Mouse (Mus musculus): ENCODE results near the gene Slc39a11.

Gene Slc39a11

DNA sequence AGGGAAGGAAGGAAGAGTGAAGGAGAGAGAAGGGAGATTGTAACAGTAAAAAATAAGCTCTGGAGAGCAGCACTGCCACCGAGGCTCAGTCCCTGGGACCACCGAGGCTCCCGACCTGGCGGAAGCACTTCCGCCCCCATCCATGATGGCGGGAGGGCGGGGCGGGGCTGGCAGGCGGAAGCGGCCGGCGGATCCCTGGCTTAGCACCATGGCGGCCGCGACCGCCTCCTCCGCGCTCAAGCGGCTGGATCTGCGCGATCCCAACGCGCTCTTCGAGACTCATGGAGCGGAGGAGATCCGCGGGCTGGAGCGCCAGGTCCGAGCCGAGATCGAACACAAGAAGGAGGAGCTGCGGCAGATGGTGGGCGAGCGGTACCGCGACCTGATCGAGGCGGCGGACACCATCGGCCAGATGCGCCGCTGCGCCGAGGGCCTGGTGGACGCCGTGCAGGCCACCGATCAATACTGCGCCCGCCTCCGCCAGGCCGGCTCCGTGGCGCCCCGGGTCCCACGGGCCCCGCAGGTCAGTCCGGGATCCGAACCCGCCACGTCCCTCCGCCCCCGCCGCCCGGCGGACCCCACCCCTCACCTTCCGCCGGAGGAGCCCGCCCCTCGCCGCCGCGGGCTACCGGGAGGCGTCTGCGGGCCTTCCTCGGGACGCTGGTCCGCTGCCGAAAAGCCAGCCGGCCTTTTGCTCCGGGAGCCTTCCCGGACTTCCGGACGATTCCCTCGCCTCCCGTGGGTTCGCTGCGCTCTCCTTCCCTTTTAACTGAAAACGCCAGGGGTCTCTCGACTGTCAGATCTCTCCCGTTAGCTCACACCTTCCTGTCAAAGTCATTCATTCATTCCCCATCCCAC lies at the start of gene Slc39a11:
Gene Slc39a11 (minus strand): TSS at position 727 of the 858 bp plus-strand sequence.
- peak; percentile 66 for DNase-seq

GRCm38 (mm10) chr11:113699643-113700042 lies 49.8 kb upstream of the Slc39a11 start:
- no peak for DNase-seq

- DNase-seq: no peak
Measured at GRCm38 (mm10) chr11:113698013-113698545, 48.2 kb upstream of the Slc39a11 start.

- no peak for DNase-seq
Measured at GRCm38 (mm10) chr11:113697571-113697970, 47.7 kb upstream of the Slc39a11 start.

GRCm38 (mm10) chr11:113691851-113692250 lies 42.0 kb upstream of the Slc39a11 start:
- DNase-seq: no peak

GRCm38 (mm10) chr11:113691318-113691717 lies 41.4 kb upstream of the Slc39a11 start:
- DNase-seq: no peak

- peak; percentile 33 for DNase-seq
Measured at GRCm38 (mm10) chr11:113690506-113690905, 40.6 kb upstream of the Slc39a11 start.

DNA sequence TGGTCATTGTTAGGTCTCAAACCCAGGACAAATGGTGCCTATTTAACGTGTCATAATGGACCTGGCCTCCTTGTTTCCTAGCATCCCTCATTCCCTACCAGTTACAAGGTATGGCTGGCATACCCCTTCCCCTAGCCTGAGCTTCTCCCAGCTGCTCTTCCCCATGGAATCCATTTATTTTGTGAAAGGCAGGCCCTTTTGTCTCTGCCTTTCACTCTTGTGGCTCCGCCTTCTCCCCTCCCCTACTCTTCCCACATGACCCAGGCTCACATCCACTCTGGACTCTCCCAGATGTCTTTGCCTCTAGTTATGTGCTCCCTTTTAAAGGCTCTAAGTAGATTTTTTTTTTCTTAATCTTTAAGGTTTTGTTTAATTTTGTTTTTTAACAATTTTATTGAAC lies 37.2 kb upstream of the Slc39a11 start:
- DNase-seq: no peak

GRCm38 (mm10) chr11:113684707-113685426 lies 35.0 kb upstream of the Slc39a11 start:
- no peak for DNase-seq

- peak; percentile 96 for DNase-seq
Measured at GRCm38 (mm10) chr11:113683957-113684706, 34.3 kb upstream of the Slc39a11 start, which contains the start of the genes Fam104a and D11Wsu47e. TSS of gene Fam104a (minus strand) at chr11:113684155. TSS of gene D11Wsu47e (plus strand) at chr11:113684412.

DNA sequence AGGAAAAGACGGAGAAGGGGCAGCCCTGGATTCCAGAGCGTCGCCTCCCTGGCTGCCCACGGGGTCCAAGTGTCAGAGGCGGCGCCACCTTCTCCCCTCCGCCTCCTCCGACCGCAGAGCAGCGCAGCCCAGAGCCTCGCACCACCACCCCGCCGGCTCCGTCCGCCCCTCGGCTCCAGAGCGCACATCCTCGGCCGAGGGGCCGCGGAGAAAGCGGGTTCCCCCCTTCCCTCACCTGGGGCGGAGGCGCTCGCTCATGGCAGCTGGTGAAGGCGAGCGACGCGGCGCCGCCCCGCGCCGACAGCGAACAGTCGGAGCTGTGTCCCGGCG lies 33.7 kb upstream of the Slc39a11 start:
- DNase-seq: no peak

GRCm38 (mm10) chr11:113682897-113683626 lies 33.2 kb upstream of the Slc39a11 start:
- DNase-seq: peak; percentile 32

DNA sequence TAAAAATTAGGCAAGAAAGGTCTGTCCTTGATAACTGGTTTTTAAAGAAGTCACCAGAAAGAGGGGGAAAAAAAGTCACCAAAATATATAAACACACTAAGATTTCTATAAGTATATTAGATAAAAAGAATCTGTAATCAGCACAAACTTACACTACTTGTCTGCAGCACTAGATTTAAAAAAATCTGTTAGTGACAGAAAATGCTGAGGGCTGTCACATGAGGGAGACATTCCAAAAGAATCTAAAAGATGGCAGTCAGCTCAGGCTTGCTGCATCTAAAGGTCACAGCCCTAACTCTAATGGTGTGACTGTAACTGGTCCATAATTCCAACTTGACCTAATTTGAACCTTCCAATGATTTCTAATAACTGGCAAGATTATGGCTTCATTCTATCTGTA lies 32.1 kb upstream of the Slc39a11 start:
- DNase-seq: no peak

DNA sequence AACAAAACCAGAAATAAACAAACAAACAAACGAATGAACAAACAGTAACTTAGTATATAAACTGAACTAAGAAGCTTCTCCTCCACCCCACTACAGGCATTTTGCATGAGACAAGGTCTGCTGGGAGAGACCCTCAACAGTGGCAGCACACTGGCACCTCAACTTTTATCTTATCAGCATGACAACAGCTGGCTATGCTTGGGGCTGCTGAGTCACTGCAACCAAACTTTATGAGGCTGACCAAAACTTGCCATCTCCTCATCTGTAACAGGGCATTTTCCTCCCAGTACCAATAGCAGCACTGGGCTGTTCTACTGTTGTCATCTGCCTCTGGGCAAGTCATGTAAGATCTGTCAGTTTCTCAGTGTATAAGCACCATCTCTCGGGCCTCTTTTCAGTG lies 31.1 kb upstream of the Slc39a11 start:
- DNase-seq: no peak

DNA sequence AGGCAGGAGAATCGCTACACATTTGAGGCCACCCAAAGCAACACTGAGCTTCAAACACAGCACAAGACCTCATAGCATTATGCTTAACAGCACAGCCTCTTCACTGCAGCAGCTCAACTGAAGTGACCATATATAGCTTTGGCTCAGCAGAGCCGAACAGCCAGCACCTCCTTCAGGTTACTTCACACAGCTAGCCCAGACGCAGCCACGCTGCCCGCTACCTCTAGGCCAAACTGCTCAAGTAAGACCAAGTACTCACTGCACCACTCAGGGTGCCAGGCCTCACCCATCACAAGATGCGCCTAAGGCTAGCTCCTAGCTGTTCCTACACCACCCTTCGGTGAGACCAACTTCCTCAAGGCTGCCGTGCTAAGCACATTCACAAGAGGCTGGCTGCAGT lies 28.5 kb upstream of the Slc39a11 start:
- DNase-seq: no peak

DNA sequence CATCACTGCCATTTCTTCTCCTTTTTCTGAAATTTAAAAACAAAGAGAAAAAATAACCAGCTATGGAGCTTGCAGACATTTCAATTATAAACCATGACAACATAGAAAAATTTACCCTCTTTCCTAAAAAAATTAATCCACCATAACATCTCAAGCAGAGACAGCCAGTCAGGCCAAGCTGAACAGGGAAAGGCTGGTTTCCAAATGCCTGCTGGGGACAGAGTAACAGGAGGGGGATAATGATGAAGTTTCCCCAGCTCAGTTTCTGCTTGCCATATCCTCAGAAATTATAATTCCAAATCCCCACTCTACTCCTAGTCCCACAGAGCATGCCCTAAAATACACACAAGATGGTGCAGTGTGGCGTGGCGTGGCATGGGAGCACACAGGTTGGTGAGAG lies 27.5 kb upstream of the Slc39a11 start:
- no peak for DNase-seq

DNA sequence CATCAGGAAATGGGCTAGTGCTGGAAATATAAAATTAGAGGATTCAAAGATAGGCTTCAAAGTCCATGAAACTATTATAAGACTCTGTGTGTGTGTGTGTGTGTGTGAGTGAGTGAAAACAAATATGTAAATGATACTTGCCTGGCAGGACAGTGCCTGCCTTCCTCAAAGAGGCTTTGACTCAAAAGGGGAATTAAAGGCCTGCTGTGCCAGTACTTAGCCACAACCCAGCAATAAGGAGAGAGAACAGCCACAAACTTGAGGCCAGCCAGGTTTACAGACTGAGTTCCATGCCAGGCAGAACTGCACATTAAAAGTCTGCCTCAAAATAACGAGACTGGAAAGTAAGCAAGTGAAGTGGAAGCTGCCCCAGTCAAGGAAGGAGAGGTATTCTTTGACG lies 27.0 kb upstream of the Slc39a11 start:
- no peak for DNase-seq

- DNase-seq: no peak
Measured at GRCm38 (mm10) chr11:113674595-113674994, 24.7 kb upstream of the Slc39a11 start.

GRCm38 (mm10) chr11:113673614-113674013 lies 23.7 kb upstream of the Slc39a11 start:
- DNase-seq: no peak

GRCm38 (mm10) chr11:113669711-113670110 lies 19.8 kb upstream of the Slc39a11 start:
- no peak for DNase-seq

DNA sequence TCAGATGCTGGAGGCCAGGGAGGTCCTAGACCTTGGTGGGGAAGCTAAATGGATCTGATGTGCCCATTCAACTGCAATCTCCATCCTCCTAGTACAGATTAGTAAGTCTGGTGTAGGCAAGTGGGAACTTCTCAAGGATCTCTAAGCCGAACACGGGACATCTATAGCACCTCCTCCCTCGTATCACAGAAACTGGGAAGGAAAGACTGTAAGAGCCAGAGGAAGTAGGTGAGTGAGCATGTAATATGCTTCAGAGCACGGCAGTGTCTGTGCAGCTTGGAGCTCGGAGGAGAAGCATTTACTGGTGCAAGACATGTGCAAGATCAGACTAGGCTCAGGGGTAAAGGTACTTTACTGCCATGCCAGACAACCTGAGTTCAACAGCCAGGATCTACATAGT lies 19.0 kb upstream of the Slc39a11 start:
- DNase-seq: no peak

DNA sequence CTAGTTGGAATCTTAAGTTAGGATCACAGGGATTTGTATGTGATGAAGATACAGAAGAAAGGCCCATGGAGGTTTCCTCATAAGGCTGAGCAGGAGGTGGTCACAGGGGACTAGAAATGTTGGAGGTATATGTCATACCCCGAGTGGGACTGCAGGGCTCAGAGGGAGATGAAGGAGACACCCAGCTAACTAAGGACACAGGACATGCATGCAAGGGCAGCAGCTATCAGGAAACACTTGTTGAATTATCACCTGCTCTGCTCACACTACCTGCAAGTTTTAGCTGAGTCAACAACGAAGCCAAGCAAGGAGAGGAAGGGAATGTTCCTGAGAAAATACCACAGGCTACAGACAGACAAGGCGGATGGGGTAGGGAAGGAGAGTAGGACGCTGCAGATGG lies 17.8 kb upstream of the Slc39a11 start:
- DNase-seq: no peak
